Mouse (Mus musculus) liver, embryonic 14.5 days (tissue): ENCODE results near the gene Mpst.

Source experiments
- CTCF ChIP-seq: IDR thresholded peaks from 2 replicates; pipeline ENCODE4 v1.5.1; 2016; ENCODE audit warnings: antibody characterized with exemption, low read depth, control low read depth
- EP300 ChIP-seq: IDR thresholded peaks from 2 replicates; pipeline ENCODE4 v1.6.1; 2016; ENCODE audit warnings: antibody characterized with exemption, low read depth

GRCm38 (mm10) chr15:78455168-78455567, 49.0 kb downstream of the Mpst start:
- TF ChIP-seq EP300: no peak
- TF ChIP-seq CTCF: no peak
